Mouse (Mus musculus): ENCODE measurements around the gene Slc9a3r1. TPM values are rescaled to one million over a fixed set of nuclear protein-coding genes. Genes with fewer than 3 reads are reported as not detected.

Gene Slc9a3r1
- total RNA-seq (2023) = 74.3 to 78.2 TPM (median 77.2 TPM) in 4 replicates

DNA sequence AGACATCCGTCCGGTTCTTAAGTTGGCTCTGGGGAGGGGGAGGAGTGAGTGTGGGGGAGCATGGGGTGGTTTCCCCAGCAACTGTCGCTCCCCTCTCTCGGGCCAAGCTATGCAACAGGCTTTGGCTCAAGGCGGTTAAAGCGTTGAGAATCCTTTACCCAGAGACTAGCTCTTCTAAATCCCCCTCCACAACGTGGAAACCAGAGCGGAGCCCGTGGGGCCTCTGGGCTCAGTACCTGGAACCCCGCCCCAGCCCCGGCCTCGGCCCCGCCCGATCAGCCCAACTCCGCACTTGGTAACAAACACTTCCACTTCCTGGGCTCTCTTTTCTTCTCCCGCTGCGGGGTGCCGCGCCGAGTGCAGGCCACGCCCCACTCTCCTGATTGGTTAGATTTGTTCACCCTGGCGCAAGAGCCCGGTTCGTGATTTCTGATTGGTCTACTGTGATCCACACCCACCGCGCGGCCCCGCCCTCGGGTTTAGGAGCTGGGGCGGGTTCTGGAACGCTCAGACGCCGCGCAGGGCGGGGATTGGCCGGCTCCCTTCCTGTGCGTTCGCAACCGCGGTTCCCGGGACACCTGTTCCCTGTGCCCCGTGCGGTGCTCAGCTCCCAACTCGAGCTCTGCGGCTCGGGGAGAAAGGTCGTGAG lies at the start of gene Slc9a3r1:
Gene Slc9a3r1 (plus strand): TSS at position 510 of the 649 bp plus-strand sequence.

GRCm38 (mm10) chr11:115133800-115134199 lies 29.3 kb upstream of the Slc9a3r1 start, which contains the start of gene Cd300lf:
Gene Cd300lf (minus strand): TSS chr11:115133992.

DNA sequence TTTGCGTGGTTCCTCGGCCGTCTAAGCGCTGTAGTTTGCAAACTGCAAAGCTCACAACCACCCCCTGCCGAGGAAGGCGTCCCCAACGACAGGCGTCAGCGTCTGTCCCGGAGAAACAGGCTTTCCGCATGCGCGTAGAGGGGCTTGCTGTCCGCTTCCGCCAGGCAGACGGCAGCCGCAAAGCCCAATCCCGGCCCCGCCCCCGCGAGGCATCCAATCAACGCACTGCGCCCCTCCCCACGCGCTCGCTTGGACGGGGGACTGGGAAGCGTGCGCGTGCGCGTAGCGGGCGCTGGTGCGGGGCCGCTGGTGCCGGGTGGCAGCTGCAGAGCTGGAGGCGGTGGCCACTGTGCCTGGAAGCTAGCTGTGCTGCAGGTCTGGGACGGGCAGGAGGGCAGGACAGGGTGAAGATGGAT lies 24.1 kb downstream of the Slc9a3r1 start, which contains the start of gene Tmem104:
Gene Tmem104 (plus strand): TSS at position 264 of the 416 bp plus-strand sequence.

GRCm38 (mm10) chr11:115187693-115188092 lies 24.6 kb downstream of the Slc9a3r1 start, which contains the start of gene Nat9:
Gene Nat9 (minus strand): TSS chr11:115187859.

Other genes with a start within 250 kb of the Slc9a3r1 start
- not detected in 4 replicates for gene Cd300lb, start 229.0 kb upstream of the Slc9a3r1 start, total RNA-seq (2023)
- not detected in 4 replicates for gene Cd300c, start 194.2 kb upstream of the Slc9a3r1 start, total RNA-seq (2023)
- 0.36 to 0.66 TPM (median 0.46 TPM) in 4 replicates for gene Cd300ld, start 173.4 kb upstream of the Slc9a3r1 start, total RNA-seq (2023)
- gene Cd300c2, start 161.5 kb upstream of the Slc9a3r1 start, total RNA-seq (2023) = 0.66 to 1.5 TPM (median 1.0 TPM) in 4 replicates
- not detected in 4 replicates for gene Cd300ld2, start 147.1 kb upstream of the Slc9a3r1 start, total RNA-seq (2023)
- not detected in 4 replicates for gene Cd300ld4, start 136.3 kb upstream of the Slc9a3r1 start, total RNA-seq (2023)
- not detected in 4 replicates for gene Cd300ld5, start 125.6 kb upstream of the Slc9a3r1 start, total RNA-seq (2023)
- 1.2 TPM in 1 of 4 replicates, not detected in the others for gene Cd300ld3, start 114.9 kb upstream of the Slc9a3r1 start, total RNA-seq (2023)
- 0.37 to 0.78 TPM (median 0.63 TPM) in 4 replicates for gene Cd300e, start 101.2 kb upstream of the Slc9a3r1 start, total RNA-seq (2023)
- gene Rab37, start 71.9 kb upstream of the Slc9a3r1 start, total RNA-seq (2023) = 4.9 to 8.0 TPM (median 7.2 TPM) in 4 replicates
- gene Cd300lf, start 29.3 kb upstream of the Slc9a3r1 start, total RNA-seq (2023) = 7.2 to 10.4 TPM (median 8.8 TPM) in 4 replicates
- gene Tmem104, start 24.1 kb downstream of the Slc9a3r1 start, total RNA-seq (2023) = 9.3 to 19.2 TPM (median 15.9 TPM) in 4 replicates
- gene Nat9, start 24.5 kb downstream of the Slc9a3r1 start, total RNA-seq (2023) = 12.5 to 18.4 TPM (median 14.7 TPM) in 4 replicates
- gene Grin2c, start 103.9 kb downstream of the Slc9a3r1 start, total RNA-seq (2023) = not detected in 4 replicates
- 16.7 to 19.8 TPM (median 18.0 TPM) in 4 replicates for gene Fdxr, start 113.7 kb downstream of the Slc9a3r1 start, total RNA-seq (2023)
- gene Fads6, start 134.3 kb downstream of the Slc9a3r1 start, total RNA-seq (2023) = 0.16 to 0.24 TPM in 2 of 4 replicates, not detected in the others
- gene Otop2, start 143.8 kb downstream of the Slc9a3r1 start, total RNA-seq (2023) = not detected in 4 replicates
- not detected in 4 replicates for gene Ush1g, start 158.7 kb downstream of the Slc9a3r1 start, total RNA-seq (2023)
- gene Otop3, start 171.4 kb downstream of the Slc9a3r1 start, total RNA-seq (2023) = not detected in 4 replicates
- gene Hid1, start 204.4 kb downstream of the Slc9a3r1 start, total RNA-seq (2023) = 0.35 to 1.2 TPM (median 1.1 TPM) in 3 of 4 replicates, not detected in the other
- not detected in 4 replicates for gene Cdr2l, start 218.6 kb downstream of the Slc9a3r1 start, total RNA-seq (2023)
- gene Mrpl58, start 240.4 kb downstream of the Slc9a3r1 start, total RNA-seq (2023) = 33.8 to 53.7 TPM (median 46.1 TPM) in 4 replicates

All from B cell, adult 62 days (primary cell).